15 mouse cellular contexts compared by ENCODE assay signal in the genomic region with DNA sequence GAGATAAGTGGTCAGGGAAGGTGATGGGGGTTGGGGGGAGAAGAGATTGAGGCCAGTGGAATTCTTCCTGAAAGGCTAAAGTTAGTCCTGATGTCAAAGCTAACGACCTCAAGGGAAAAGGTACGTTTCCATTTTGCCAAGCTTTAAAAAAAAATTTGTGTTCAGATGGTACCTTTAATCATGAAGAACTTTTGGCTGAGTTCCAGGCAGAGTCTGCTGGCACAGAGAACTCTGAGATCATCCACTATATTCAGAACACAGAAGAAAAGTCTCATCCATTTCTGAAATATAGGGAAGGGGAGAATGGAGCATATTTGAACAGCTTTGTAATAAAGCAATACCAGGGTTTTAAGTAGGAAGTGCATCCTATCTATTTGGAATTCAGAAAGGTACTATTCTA. TPM values are rescaled to one million over a fixed set of nuclear protein-coding genes. Genes with fewer than 3 reads are reported as not detected.
A peak's percentile ranks its signal among the peaks of the same experiment; 100 is the strongest.
DNase-seq lines count a peak whose midpoint lies in the region; ATAC-seq and TF ChIP-seq lines count a peak whose summit lies in the region.
"Had no signal": no experiment of that assay in that cellular context is flagged by ENCODE, and none has a peak within 500 bp of the region (broad histone marks: within the 10 kb centered on the region; RNA-seq: fewer than 3 reads in every experiment).

No protein-coding gene starts in this region.

- no peak overlapping the region for H3K9ac ChIP-seq in forebrain, postnatal 0 days

- no peak overlapping the region for H3K4me2 ChIP-seq in forebrain, postnatal 0 days (ENCODE audit: low read depth)

- WGBS in forebrain, postnatal 0 days = 37% methylated on average over 2 of the region's 2 CpGs
- 80% methylated on average over 2 of the region's 2 CpGs for WGBS in forebrain, embryonic 10.5 days

- no peak for ATAC-seq in forebrain, postnatal 0 days
- ATAC-seq: lung, postnatal 0 days had no signal

- TF ChIP-seq CTCF in forebrain, postnatal 0 days (IDR thresholded peaks at IDR 0.05; ENCODE audit: low read depth) = no peak

- no peaks in the 10 kb centered on the region for H3K4me1 ChIP-seq in forebrain, postnatal 0 days (ENCODE audit: insufficient read depth)
- peaks cover 19% of the 10 kb centered on the region for H3K4me1 ChIP-seq in forebrain, embryonic 10.5 days

- H3K4me3 ChIP-seq in forebrain, postnatal 0 days (ENCODE audit: low read depth, low read length) = no peak overlapping the region
- H3K4me3 ChIP-seq in forebrain, embryonic 10.5 days = no peak overlapping the region

- H3K27ac ChIP-seq in forebrain, postnatal 0 days (ENCODE audit: low read depth, low read length) = no peak overlapping the region
- H3K27ac ChIP-seq in forebrain, embryonic 10.5 days = no peak overlapping the region

- no peaks in the 10 kb centered on the region for H3K27me3 ChIP-seq in forebrain, postnatal 0 days (ENCODE audit: insufficient read depth, low read length)
- no peaks in the 10 kb centered on the region for H3K27me3 ChIP-seq in forebrain, embryonic 10.5 days (ENCODE audit: poor library complexity, severe bottlenecking)

- H3K36me3 ChIP-seq in forebrain, postnatal 0 days (ENCODE audit: insufficient read depth) = no peaks in the 10 kb centered on the region
- H3K36me3 ChIP-seq in forebrain, embryonic 10.5 days (replicated peaks) = no peaks in the 10 kb centered on the region

- DNase-seq in forebrain, postnatal 0 days = peak; percentile 28
- no peak for DNase-seq in forebrain, embryonic 10.5 days (ENCODE audit: extremely low spot score, low spot score)
- DNase-seq in left cerebral cortex, adult 11 months (ENCODE audit: low spot score) = peak; percentile 16
- no peak for DNase-seq in left cerebral cortex, adult 18-20 months (ENCODE audit: low spot score in 2 of 2)
- DNase-seq in NIH3T3 (ENCODE audit: low read depth) = peak; percentile 65
- DNase-seq in cerebellum, adult 9-11 months = peak; percentile 84
- no peak for DNase-seq in embryo, embryonic 11 days
- DNase-seq in thymus, postnatal 0 days (ENCODE audit: low spot score) = no peak
- DNase-seq: kidney, adult 11 months had no signal

- no peaks in the 10 kb centered on the region for H3K9me3 ChIP-seq in forebrain, postnatal 0 days (ENCODE audit: low read length)
- no peaks in the 10 kb centered on the region for H3K9me3 ChIP-seq in forebrain, embryonic 10.5 days

RNA-seq across cellular contexts. Expression of a gene that starts 4.4 kb away (rescaled TPM):
- 41.5 and 51.3 TPM in 2 replicates for total RNA-seq in forebrain, postnatal 0 days (2014; rRNA removed)
- 21.5 and 30.8 TPM in 2 replicates for polyA plus RNA-seq in forebrain, postnatal 0 days (2015; fragmentation: Nextera tagmentation; extraction: Ambion mirVana)
- polyA plus RNA-seq in forebrain, embryonic 10.5 days (2016; fragmentation: Nextera tagmentation; extraction: Ambion mirVana) = 39.1 and 42.6 TPM in 2 replicates
- total RNA-seq in left cerebral cortex, adult 18-20 months (2021) = 10 to 100 TPM; 36.2 to 38.8 TPM
- polyA plus RNA-seq in thymus, postnatal 0 days (2015; fragmentation: Nextera tagmentation; extraction: Ambion mirVana) = 4.2 and 4.7 TPM in 2 replicates

RNA-seq across cellular contexts. Expression of a gene that starts 43.9 kb away (rescaled TPM):
- not detected in 2 replicates for total RNA-seq in forebrain, postnatal 0 days (2014; rRNA removed)
- not detected in 2 replicates for polyA plus RNA-seq in forebrain, postnatal 0 days (2015; fragmentation: Nextera tagmentation; extraction: Ambion mirVana)
- polyA plus RNA-seq in forebrain, embryonic 10.5 days (2016; fragmentation: Nextera tagmentation; extraction: Ambion mirVana) = not detected in 2 replicates
- 1 to 10 TPM; 2.3 to 5.9 TPM for total RNA-seq in left cerebral cortex, adult 18-20 months (2021)
- not detected in 2 replicates for polyA plus RNA-seq in thymus, postnatal 0 days (2015; fragmentation: Nextera tagmentation; extraction: Ambion mirVana)
- total RNA-seq: left cerebral cortex, postnatal 10 days had no signal
- polyA plus RNA-seq: C2C12; cortical plate, adult 2 months; gonadal fat pad, adult 2 months; lung, postnatal 0 days; stomach, embryonic 14.5 days had no signal

RNA-seq across cellular contexts. Expression of a gene that starts 43.9 kb away (rescaled TPM):
- not detected in 2 replicates for total RNA-seq in forebrain, postnatal 0 days (2014; rRNA removed)
- polyA plus RNA-seq in forebrain, postnatal 0 days (2015; fragmentation: Nextera tagmentation; extraction: Ambion mirVana) = not detected in 2 replicates
- polyA plus RNA-seq in forebrain, embryonic 10.5 days (2016; fragmentation: Nextera tagmentation; extraction: Ambion mirVana) = not detected in 2 replicates
- total RNA-seq in left cerebral cortex, adult 18-20 months (2021) = not detected
- not detected in 2 replicates for polyA plus RNA-seq in thymus, postnatal 0 days (2015; fragmentation: Nextera tagmentation; extraction: Ambion mirVana)
- total RNA-seq: left cerebral cortex, postnatal 10 days had no signal
- polyA plus RNA-seq: C2C12; cortical plate, adult 2 months; lung, postnatal 0 days; stomach, embryonic 14.5 days had no signal

RNA-seq across cellular contexts. Expression of a gene that starts 49.6 kb away (rescaled TPM):
- 0.29 TPM in 1 of 2 replicates, not detected in the other for total RNA-seq in forebrain, postnatal 0 days (2014; rRNA removed)
- 0.07 TPM in 1 of 2 replicates, not detected in the other for polyA plus RNA-seq in forebrain, postnatal 0 days (2015; fragmentation: Nextera tagmentation; extraction: Ambion mirVana)
- not detected in 2 replicates for polyA plus RNA-seq in forebrain, embryonic 10.5 days (2016; fragmentation: Nextera tagmentation; extraction: Ambion mirVana)
- under 1 TPM in 1 of 2 experiments, not detected in 1; 0.33 TPM for total RNA-seq in left cerebral cortex, adult 18-20 months (2021)
- 3.2 and 4.1 TPM in 2 replicates for polyA plus RNA-seq in thymus, postnatal 0 days (2015; fragmentation: Nextera tagmentation; extraction: Ambion mirVana)

Comparison
In these comparisons a context has a peak if more than half of its experiments do, and no peak if none do; other contexts are left out.
1. DNase-seq: peak in forebrain, postnatal 0 days (single experiment), left cerebral cortex, adult 11 months (single experiment), NIH3T3 (single experiment) and cerebellum, adult 9-11 months (single experiment); none in forebrain, embryonic 10.5 days (single experiment), left cerebral cortex, adult 18-20 months (0 of 2), embryo, embryonic 11 days (single experiment) and thymus, postnatal 0 days (single experiment).